Mouse (Mus musculus): ENCODE data around the gene Kcna7.

DNA sequence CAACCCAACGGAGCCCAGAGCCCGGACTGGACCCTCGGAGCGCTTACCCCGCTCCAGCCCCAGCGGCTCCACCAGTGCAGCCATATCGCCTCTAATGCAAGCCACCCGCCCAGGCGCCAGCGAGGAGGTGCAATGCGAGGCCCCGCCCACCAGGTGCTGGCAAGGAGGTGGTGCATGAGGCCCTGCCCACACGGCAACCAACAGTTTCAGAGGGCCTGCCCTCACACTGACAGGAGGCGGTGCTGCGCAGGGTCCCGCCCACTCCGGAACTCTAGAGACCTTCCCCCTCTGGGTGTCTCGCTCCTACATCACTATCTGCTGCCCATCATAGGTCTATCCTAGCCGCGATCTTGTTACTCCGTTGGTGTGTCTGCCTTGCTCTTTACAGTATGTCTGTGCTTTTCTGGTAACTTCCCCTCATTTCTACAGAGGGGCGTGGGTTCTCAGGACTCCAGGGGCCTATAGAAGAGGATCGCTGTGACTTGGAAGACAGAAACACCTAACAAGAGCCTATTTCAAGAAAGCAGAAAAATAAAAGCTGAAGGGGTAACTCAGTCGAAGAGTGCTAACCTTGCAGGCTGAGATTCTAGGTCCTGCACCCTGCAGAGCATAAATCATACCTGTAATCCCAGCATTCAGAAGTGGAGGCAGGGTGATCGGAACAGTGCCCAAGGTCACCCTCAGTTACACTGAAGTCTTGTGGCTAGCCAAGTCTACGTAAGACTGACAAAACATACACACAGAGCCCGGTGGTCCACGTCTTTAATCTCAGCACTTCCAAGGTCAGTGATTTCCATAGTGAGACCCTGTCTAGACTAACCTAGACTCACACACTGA lies 34.8 kb upstream of the Kcna7 start, which contains the start of gene Lin7b:
- peak; percentile 21; the same call in 1 of the 2 replicates for TF ChIP-seq CTCF (IDR thresholded peaks at IDR 0.05; ENCODE audit: borderline replicate concordance, extremely low read depth, insufficient read depth, insufficient read length)
- no peak for TF ChIP-seq POLR2A (IDR thresholded peaks at IDR 0.05; ENCODE audit: borderline replicate concordance, extremely low read depth, insufficient read depth, insufficient read length, poor library complexity, severe bottlenecking)
